Mouse (Mus musculus) thymus, postnatal 25 days (tissue): Measurements from ENCODE around the gene Tmem201.

Source experiments
- DNase-seq: peaks from one replicate; pipeline ENCODE4 v3.0.0; 2022

The Tmem201 gene

GRCm38 (mm10) chr4:149744119-149744518 lies 6.3 kb upstream of the Tmem201 start:
- DNase-seq, result no peak

GRCm38 (mm10) chr4:149742011-149742530 lies 4.2 kb upstream of the Tmem201 start:
- DNase-seq, result no peak

- DNase-seq, result no peak
Observed at GRCm38 (mm10) chr4:149740301-149740700, 2.5 kb upstream of the Tmem201 start.

- no peak for DNase-seq
Observed at GRCm38 (mm10) chr4:149739478-149739877, 1.6 kb upstream of the Tmem201 start.

GRCm38 (mm10) chr4:149736581-149736980 lies 1.3 kb downstream of the Tmem201 start:
- DNase-seq, result no peak

- no peak for DNase-seq
Observed at GRCm38 (mm10) chr4:149735624-149736250, 2.1 kb downstream of the Tmem201 start.

GRCm38 (mm10) chr4:149734730-149735475 lies 2.9 kb downstream of the Tmem201 start:
- no peak for DNase-seq

- DNase-seq, result no peak
Observed at GRCm38 (mm10) chr4:149734246-149734645, 3.6 kb downstream of the Tmem201 start.

- no peak for DNase-seq
Observed at GRCm38 (mm10) chr4:149733748-149734147, 4.1 kb downstream of the Tmem201 start.

GRCm38 (mm10) chr4:149732800-149733199 lies 5.0 kb downstream of the Tmem201 start:
- DNase-seq, result no peak

GRCm38 (mm10) chr4:149732313-149732712 lies 5.5 kb downstream of the Tmem201 start:
- no peak for DNase-seq

- no peak for DNase-seq
Observed at GRCm38 (mm10) chr4:149730827-149731226, 7.0 kb downstream of the Tmem201 start.

- DNase-seq, result no peak
Observed at GRCm38 (mm10) chr4:149728810-149729209, 9.0 kb downstream of the Tmem201 start.

- no peak for DNase-seq
Observed at GRCm38 (mm10) chr4:149727636-149728035, 10.2 kb downstream of the Tmem201 start.

- DNase-seq, result peak; percentile 68
Observed at GRCm38 (mm10) chr4:149725661-149726350, 12.0 kb downstream of the Tmem201 start.

- no peak for DNase-seq
Observed at GRCm38 (mm10) chr4:149724916-149725470, 12.9 kb downstream of the Tmem201 start.

- peak; percentile 55 for DNase-seq
Observed at GRCm38 (mm10) chr4:149723855-149724731, 13.8 kb downstream of the Tmem201 start.

- no peak for DNase-seq
Observed at GRCm38 (mm10) chr4:149723021-149723390, 14.8 kb downstream of the Tmem201 start.

- DNase-seq, result no peak
Observed at GRCm38 (mm10) chr4:149722104-149723020, 15.5 kb downstream of the Tmem201 start.

- peak; percentile 30 for DNase-seq
Observed at GRCm38 (mm10) chr4:149721163-149721562, 16.7 kb downstream of the Tmem201 start.

- DNase-seq, result peak; percentile 35
Observed at GRCm38 (mm10) chr4:149719686-149720085, 18.2 kb downstream of the Tmem201 start.
